Mouse (Mus musculus): Measurements from ENCODE around the gene Retreg3. TPM values are rescaled to one million over a fixed set of nuclear protein-coding genes. Genes with fewer than 3 reads are reported as not detected.

The Retreg3 gene
- total and polyA plus RNA-seq, 3 experiments: 17.0 to 23.4 TPM; not detected in 1

DNA sequence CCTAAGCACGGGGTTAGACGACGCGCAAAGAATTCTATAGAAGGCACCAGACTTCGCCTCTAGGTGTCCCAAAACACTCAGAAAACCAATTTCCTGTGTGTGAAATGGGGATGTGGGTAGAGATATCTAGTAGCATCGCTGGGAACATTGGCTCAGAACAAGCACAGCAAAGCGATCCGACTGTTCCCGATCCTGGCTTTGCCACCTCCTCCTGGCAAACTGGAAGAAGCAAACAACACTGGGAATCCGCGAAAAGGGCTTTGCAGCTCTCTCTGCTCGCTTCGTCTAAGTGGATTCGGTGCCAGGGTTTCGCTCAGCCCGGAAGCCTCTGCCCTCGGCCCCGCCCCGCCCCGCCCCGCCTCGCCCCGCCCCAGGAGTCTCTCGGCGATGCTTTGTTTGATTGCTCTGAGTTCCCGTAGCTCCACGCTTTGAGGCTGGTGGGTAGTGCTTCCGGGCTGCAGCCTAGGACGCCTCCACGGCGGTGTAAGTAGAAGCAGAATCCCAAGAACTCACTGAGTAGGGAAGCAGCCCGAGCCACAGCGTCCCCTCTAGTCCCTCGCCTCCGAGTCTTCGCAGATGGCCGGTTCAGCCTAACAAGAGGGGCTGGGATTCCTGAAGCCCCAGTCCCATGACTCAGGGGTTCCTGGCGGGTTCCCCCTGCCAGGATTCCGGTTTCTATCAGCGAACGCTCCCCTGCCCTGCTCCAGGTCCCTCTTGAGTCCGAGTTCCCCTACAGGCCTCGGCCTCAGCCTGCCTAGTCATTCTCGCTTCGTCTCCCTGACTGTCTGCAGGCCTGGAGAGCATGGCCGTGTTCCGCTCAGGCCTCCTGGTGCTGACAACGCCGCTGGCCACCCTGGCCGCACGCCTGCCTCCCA is 37.2 kb downstream of the Retreg3 start, which contains the start of gene Coasy (continued):
- TF ChIP-seq RAD21 (IDR thresholded peaks at IDR 0.05; ENCODE audit: low read depth, low read length) (peak; percentile 63), NRF1 (IDR thresholded peaks at IDR 0.05; ENCODE audit: insufficient read depth, low read depth, low read length, poor library complexity, severe bottlenecking) (peak; percentile 46; the same call in 1 of the 2 replicates), MAZ (IDR thresholded peaks at IDR 0.05; ENCODE audit: low read depth, low read length) (peak; percentile 76; the same call in 1 of the 2 replicates), MAFK (IDR thresholded peaks at IDR 0.05; ENCODE audit: borderline replicate concordance, low read depth, low read length) (peak; percentile 15; the same call in 1 of the 2 replicates)

DNA sequence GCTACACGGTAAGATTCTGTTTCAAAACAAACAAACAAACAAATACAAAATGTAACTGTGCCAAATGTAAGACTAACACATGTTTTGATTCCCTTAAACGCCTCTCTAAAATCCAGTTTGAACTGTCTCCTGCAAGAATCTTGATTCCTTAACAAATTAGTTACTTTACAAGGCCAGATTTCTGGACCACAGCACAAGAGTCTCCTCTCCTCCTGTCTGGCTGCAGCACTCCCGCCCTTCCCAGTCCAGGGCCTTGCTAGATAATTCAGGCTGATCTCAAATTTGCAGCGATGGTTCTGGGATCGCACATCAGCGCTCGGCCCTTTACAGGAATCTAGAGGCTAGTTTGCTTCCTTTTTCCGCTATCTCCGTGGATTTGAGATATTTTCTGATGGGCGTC is 38.0 kb downstream of the Retreg3 start:
- Histone ChIP-seq H3K36me3 (ENCODE audit: control insufficient read depth in 1 of 2, insufficient read depth in 2 of 2, low read length in 2 of 2) (peaks cover 0 to 12% of the 10 kb centered on the region in 2 experiments; a peak in 2 of 4 replicates), H3K27ac (ENCODE audit: control insufficient read depth, low read depth, low read length) (peak overlapping the region; percentile 68), H3K4me3 (ENCODE audit: control insufficient read depth in 1 of 2, insufficient read depth in 1 of 2, low read depth in 2 of 2, low read length in 2 of 2) (peak overlapping the region; percentile 60 to 70), H3K79me2 (ENCODE audit: control insufficient read depth, insufficient read depth, low read length, poor library complexity) (peaks cover 12% of the 10 kb centered on the region), H3K27me3 (ENCODE audit: control insufficient read depth in 1 of 2, insufficient read depth in 2 of 2, low read length in 2 of 2) (no peaks in the 10 kb centered on the region), H3K9me3 (replicated peaks; ENCODE audit: insufficient read depth, low read length) (no peaks in the 10 kb centered on the region), H3K4me1 (ENCODE audit: control insufficient read depth in 1 of 2, insufficient read depth in 2 of 2, low read length in 2 of 2) (peaks cover 6 to 17% of the 10 kb centered on the region in 2 experiments), H3K9ac (ENCODE audit: control insufficient read depth, low read depth, low read length, poor library complexity, severe bottlenecking) (peak overlapping the region; percentile 68)
- TF ChIP-seq CTCF (IDR thresholded peaks at IDR 0.05 in 2 of 3, conservative IDR thresholded peaks at IDR 0.05 in 1 of 3; ENCODE audit: control insufficient read depth in 1 of 3, insufficient read depth in 1 of 3, low read depth in 2 of 3, low read length in 3 of 3, poor library complexity in 1 of 3, severe bottlenecking in 1 of 3) (no peak), GABPA (IDR thresholded peaks at IDR 0.05; ENCODE audit: low read depth, low read length) (no peak), ELF1 (IDR thresholded peaks at IDR 0.05; ENCODE audit: low read depth, low read length) (no peak; the same call in 1 of the 2 replicates), SMC3 (IDR thresholded peaks at IDR 0.05; ENCODE audit: low read depth, low read length) (0 out of 2 replicates have a peak, but pooled peaks have one; percentile 1), CHD2 (IDR thresholded peaks at IDR 0.05; ENCODE audit: low read length) (no peak), TAL1 (IDR thresholded peaks at IDR 0.05; ENCODE audit: low read length) (no peak), USF1 (IDR thresholded peaks at IDR 0.05; ENCODE audit: low read depth, low read length) (no peak), NELFE (IDR thresholded peaks at IDR 0.05; ENCODE audit: low read depth, low read length) (0 out of 2 replicates have a peak, but pooled peaks have one; percentile 19), MXI1 (IDR thresholded peaks at IDR 0.05; ENCODE audit: low read depth, low read length) (no peak), EP300 (IDR thresholded peaks at IDR 0.05; ENCODE audit: low read depth in 1 of 2, low read length in 2 of 2) (no peak), MEF2A (IDR thresholded peaks at IDR 0.05; ENCODE audit: extremely low read depth, insufficient replicate concordance, low read depth, low read length, poor library complexity, severe bottlenecking) (no peak), ZC3H11A (IDR thresholded peaks at IDR 0.05; ENCODE audit: low read depth, low read length) (no peak), MAX (IDR thresholded peaks at IDR 0.05; ENCODE audit: low read length) (no peak; the same call in 1 of the 2 replicates), HCFC1 (IDR thresholded peaks at IDR 0.05; ENCODE audit: low read depth, low read length) (no peak), CHD1 (IDR thresholded peaks at IDR 0.05; ENCODE audit: low read depth, low read length) (peak; percentile 67; the same call in 1 of the 2 replicates), MAFK (IDR thresholded peaks at IDR 0.05; ENCODE audit: borderline replicate concordance, low read depth, low read length) (no peak), MYC (IDR thresholded peaks at IDR 0.05; ENCODE audit: low read depth, low read length) (peak; percentile 54; the same call in 1 of the 2 replicates), E2F4 (IDR thresholded peaks at IDR 0.05; ENCODE audit: borderline replicate concordance, low read depth, low read length) (0 out of 2 replicates have a peak, but pooled peaks have one; percentile 50), POLR2AphosphoS2 (IDR thresholded peaks at IDR 0.05; ENCODE audit: low read length) (no peak), ZKSCAN1 (IDR thresholded peaks at IDR 0.05; ENCODE audit: low read depth, low read length) (no peak), NRF1 (IDR thresholded peaks at IDR 0.05; ENCODE audit: insufficient read depth, low read depth, low read length, poor library complexity, severe bottlenecking) (no peak)
- no peak for DNase-seq (ENCODE audit: low read depth, low spot score)

Data from MEL (cell line).